In genomic region chr17:80818477-80819028, GRCm38 (mm10) we compare ENCODE assay signal across 22 mouse cellular contexts.
DNase-seq lines count a peak whose midpoint lies in the region; ATAC-seq and TF ChIP-seq lines count a peak whose summit lies in the region.
"Had no signal": no experiment of that assay in that cellular context is flagged by ENCODE, and none has a peak within 500 bp of the region (broad histone marks: within the 10 kb centered on the region; RNA-seq: fewer than 3 reads in every experiment).

No protein-coding gene starts in this region.

- no peak overlapping the region for H3K4me3 ChIP-seq in intestine, embryonic 14.5 days (ENCODE audit: low read depth, low read length)
- H3K4me3 ChIP-seq in intestine, postnatal 0 days (ENCODE audit: low read depth, low read length), result no peak overlapping the region
- H3K4me3 ChIP-seq in embryonic facial prominence, embryonic 14.5 days (ENCODE audit: low read depth, low read length), result no peak overlapping the region
- H3K4me3 ChIP-seq in limb, embryonic 12.5 days (replicated peaks), result no peak overlapping the region
- H3K4me3 ChIP-seq: embryonic facial prominence, embryonic 12.5 days; heart, embryonic 12.5 days; liver, embryonic 13.5 days had no signal

- 34% methylated on average over 9 of the region's 9 CpGs for WGBS in intestine, embryonic 14.5 days
- WGBS in intestine, postnatal 0 days, result 54% methylated on average over 9 of the region's 9 CpGs
- WGBS in embryonic facial prominence, embryonic 14.5 days, result 32% methylated on average over 9 of the region's 9 CpGs
- 43% methylated on average over 9 of the region's 9 CpGs for WGBS in limb, embryonic 12.5 days

- no peak overlapping the region for H3K4me2 ChIP-seq in intestine, embryonic 14.5 days (ENCODE audit: low read length)
- H3K4me2 ChIP-seq in intestine, postnatal 0 days (replicated peaks; ENCODE audit: low read depth), result no peak overlapping the region
- no peak overlapping the region for H3K4me2 ChIP-seq in embryonic facial prominence, embryonic 14.5 days (ENCODE audit: low read depth, low read length)
- no peak overlapping the region for H3K4me2 ChIP-seq in limb, embryonic 12.5 days
- H3K4me2 ChIP-seq: embryonic facial prominence, embryonic 12.5 days; heart, embryonic 12.5 days; liver, embryonic 13.5 days; midbrain, embryonic 11.5 days had no signal

- TF ChIP-seq CTCF in intestine, postnatal 0 days (IDR thresholded peaks at IDR 0.05; ENCODE audit: low read depth), result no peak

- DNase-seq in intestine, embryonic 14.5 days (ENCODE audit: low spot score), result no peak
- peak; percentile 37 for DNase-seq in kidney, postnatal 14 days
- no peak for DNase-seq in kidney, postnatal 36 days
- DNase-seq in embryonic facial prominence, embryonic 14.5 days (ENCODE audit: low spot score), result peak; percentile 67
- no peak for DNase-seq in adrenal gland, adult 8-10 months
- DNase-seq: cerebellum, adult 11-12 months; cerebellum, postnatal 14 days; gastrocnemius, postnatal 14 days; heart, adult 18-20 months; heart, postnatal 10 days; left cerebral cortex, postnatal 4 days; liver, embryonic 13.5 days; thymus, adult 2 months; thymus, postnatal 4 days had no signal

- H3K27ac ChIP-seq in intestine, embryonic 14.5 days (ENCODE audit: low read depth), result 0 out of 2 replicates have a peak overlapping the region, but pooled peaks have one; percentile 47
- H3K27ac ChIP-seq in intestine, postnatal 0 days (ENCODE audit: low read depth, low read length), result no peak overlapping the region
- H3K27ac ChIP-seq in embryonic facial prominence, embryonic 14.5 days (replicated peaks; ENCODE audit: low read depth, low read length), result no peak overlapping the region; the same call in 1 of the 2 replicates
- peak overlapping the region; percentile 41; the same call in 1 of the 2 replicates for H3K27ac ChIP-seq in limb, embryonic 12.5 days
- H3K27ac ChIP-seq: embryonic facial prominence, embryonic 12.5 days; liver, embryonic 13.5 days; macrophage had no signal

- H3K9ac ChIP-seq in intestine, embryonic 14.5 days (ENCODE audit: low read length), result no peak overlapping the region
- H3K9ac ChIP-seq in intestine, postnatal 0 days (ENCODE audit: low read depth, low read length), result no peak overlapping the region
- no peak overlapping the region; the same call in 1 of the 2 replicates for H3K9ac ChIP-seq in embryonic facial prominence, embryonic 14.5 days (ENCODE audit: low read depth, low read length)
- H3K9ac ChIP-seq in limb, embryonic 12.5 days (replicated peaks), result 0 out of 2 replicates have a peak overlapping the region, but pooled peaks have one; percentile 31
- H3K9ac ChIP-seq: embryonic facial prominence, embryonic 12.5 days; heart, embryonic 12.5 days; liver, embryonic 13.5 days had no signal

- H3K36me3 ChIP-seq in intestine, embryonic 14.5 days (ENCODE audit: control insufficient read depth, insufficient read depth, low read length), result no peaks in the 10 kb centered on the region
- no peaks in the 10 kb centered on the region for H3K36me3 ChIP-seq in intestine, postnatal 0 days (ENCODE audit: control insufficient read depth, insufficient read depth)
- H3K36me3 ChIP-seq in embryonic facial prominence, embryonic 14.5 days (ENCODE audit: control insufficient read depth, insufficient read depth, low read length), result no peaks in the 10 kb centered on the region
- no peaks in the 10 kb centered on the region for H3K36me3 ChIP-seq in limb, embryonic 12.5 days
- H3K36me3 ChIP-seq: embryonic facial prominence, embryonic 12.5 days; heart, embryonic 12.5 days; liver, embryonic 13.5 days had no signal

- H3K27me3 ChIP-seq in intestine, embryonic 14.5 days (replicated peaks; ENCODE audit: control insufficient read depth, insufficient read depth, low read length), result no peaks in the 10 kb centered on the region
- H3K27me3 ChIP-seq in intestine, postnatal 0 days (replicated peaks; ENCODE audit: control insufficient read depth, insufficient read depth, low read length), result no peaks in the 10 kb centered on the region
- no peaks in the 10 kb centered on the region for H3K27me3 ChIP-seq in embryonic facial prominence, embryonic 14.5 days (replicated peaks; ENCODE audit: control insufficient read depth, insufficient read depth, low read length)
- H3K27me3 ChIP-seq in limb, embryonic 12.5 days, result no peaks in the 10 kb centered on the region
- H3K27me3 ChIP-seq: embryonic facial prominence, embryonic 12.5 days; heart, embryonic 12.5 days; liver, embryonic 13.5 days had no signal

- H3K9me3 ChIP-seq in intestine, embryonic 14.5 days (ENCODE audit: control insufficient read depth, low read length), result peaks cover 4% of the 10 kb centered on the region; the same call in 1 of the 2 replicates
- H3K9me3 ChIP-seq in intestine, postnatal 0 days (ENCODE audit: control insufficient read depth), result no peaks in the 10 kb centered on the region
- H3K9me3 ChIP-seq in embryonic facial prominence, embryonic 14.5 days (ENCODE audit: control insufficient read depth, low read length), result no peaks in the 10 kb centered on the region
- H3K9me3 ChIP-seq in limb, embryonic 12.5 days, result no peaks in the 10 kb centered on the region
- H3K9me3 ChIP-seq: embryonic facial prominence, embryonic 12.5 days; liver, embryonic 13.5 days had no signal

- no peak for ATAC-seq in intestine, embryonic 14.5 days (replicated peaks; ENCODE audit: low FRiP score, low TSS enrichment, low read depth)
- ATAC-seq in intestine, postnatal 0 days, result no peak
- no peak for ATAC-seq in embryonic facial prominence, embryonic 14.5 days (ENCODE audit: low read depth)
- ATAC-seq in limb, embryonic 12.5 days (ENCODE audit: insufficient number of reproducible peaks, insufficient read depth, low FRiP score, low TSS enrichment, low read depth), result no peak
- ATAC-seq in megakaryocyte-erythroid progenitor cell, adult 5-6 weeks (replicated peaks; ENCODE audit: low FRiP score, low TSS enrichment, poor library complexity, severe bottlenecking), result no peak
- ATAC-seq: forebrain, embryonic 16.5 days had no signal

- H3K4me1 ChIP-seq in intestine, embryonic 14.5 days (replicated peaks; ENCODE audit: control insufficient read depth, insufficient read depth, low read length), result peaks cover 6% of the 10 kb centered on the region; the same call in 1 of the 2 replicates
- H3K4me1 ChIP-seq in intestine, postnatal 0 days (replicated peaks; ENCODE audit: control insufficient read depth, insufficient read depth, low read length), result no peaks in the 10 kb centered on the region
- H3K4me1 ChIP-seq in embryonic facial prominence, embryonic 14.5 days (ENCODE audit: control insufficient read depth, insufficient read depth, low read length), result peaks cover 4% of the 10 kb centered on the region; the same call in 1 of the 2 replicates
- H3K4me1 ChIP-seq in limb, embryonic 12.5 days (replicated peaks), result peaks cover 5% of the 10 kb centered on the region
- H3K4me1 ChIP-seq: heart, embryonic 12.5 days; liver, embryonic 13.5 days had no signal

Comparison
In these comparisons a context has a peak if more than half of its experiments do, and no peak if none do; other contexts are left out.
1. DNase-seq: peak in kidney, postnatal 14 days (single experiment) and embryonic facial prominence, embryonic 14.5 days (single experiment); none in intestine, embryonic 14.5 days (single experiment), kidney, postnatal 36 days (0 of 2) and adrenal gland, adult 8-10 months (single experiment).
2. H3K27ac ChIP-seq: peak in intestine, embryonic 14.5 days (single experiment) and limb, embryonic 12.5 days (single experiment); none in intestine, postnatal 0 days (single experiment) and embryonic facial prominence, embryonic 14.5 days (single experiment).